Mouse (Mus musculus): ENCODE data around the gene Litaf. TPM values are rescaled to one million over a fixed set of nuclear protein-coding genes. Genes with fewer than 3 reads are reported as not detected.

Litaf gene
- polyA plus RNA-seq, 1 experiment from 2014 or later = 79.2 TPM

GRCm38 (mm10) chr16:10947724-10948123 is 118.2 kb downstream of the Litaf start:
- H3K4me1 ChIP-seq (ENCODE audit: insufficient read depth) = no peaks in the 10 kb centered on the region
- no peaks in the 10 kb centered on the region for H3K9me3 ChIP-seq (ENCODE audit: low read length)
- 37% methylated on average over 3 of the region's 3 CpGs for WGBS (ENCODE audit: insufficient replicate concordance)
- H3K4me2 ChIP-seq (ENCODE audit: low read depth, low read length) = no peak overlapping the region
- no peaks in the 10 kb centered on the region for H3K27me3 ChIP-seq (ENCODE audit: insufficient read depth, low read length)
- ATAC-seq (no peak), DNase-seq (no peak)
- no peak overlapping the region for H3K9ac ChIP-seq (replicated peaks)
- H3K4me3 ChIP-seq (ENCODE audit: low read depth, low read length) = no peak overlapping the region
- no peak overlapping the region for H3K27ac ChIP-seq (ENCODE audit: low read depth)
- H3K36me3 ChIP-seq (replicated peaks; ENCODE audit: insufficient read depth, low read length) = no peaks in the 10 kb centered on the region
- TF ChIP-seq CTCF (IDR thresholded peaks at IDR 0.05; ENCODE audit: low read depth) (no peak), EP300 (IDR thresholded peaks at IDR 0.05; ENCODE audit: low read depth) (no peak)

DNA sequence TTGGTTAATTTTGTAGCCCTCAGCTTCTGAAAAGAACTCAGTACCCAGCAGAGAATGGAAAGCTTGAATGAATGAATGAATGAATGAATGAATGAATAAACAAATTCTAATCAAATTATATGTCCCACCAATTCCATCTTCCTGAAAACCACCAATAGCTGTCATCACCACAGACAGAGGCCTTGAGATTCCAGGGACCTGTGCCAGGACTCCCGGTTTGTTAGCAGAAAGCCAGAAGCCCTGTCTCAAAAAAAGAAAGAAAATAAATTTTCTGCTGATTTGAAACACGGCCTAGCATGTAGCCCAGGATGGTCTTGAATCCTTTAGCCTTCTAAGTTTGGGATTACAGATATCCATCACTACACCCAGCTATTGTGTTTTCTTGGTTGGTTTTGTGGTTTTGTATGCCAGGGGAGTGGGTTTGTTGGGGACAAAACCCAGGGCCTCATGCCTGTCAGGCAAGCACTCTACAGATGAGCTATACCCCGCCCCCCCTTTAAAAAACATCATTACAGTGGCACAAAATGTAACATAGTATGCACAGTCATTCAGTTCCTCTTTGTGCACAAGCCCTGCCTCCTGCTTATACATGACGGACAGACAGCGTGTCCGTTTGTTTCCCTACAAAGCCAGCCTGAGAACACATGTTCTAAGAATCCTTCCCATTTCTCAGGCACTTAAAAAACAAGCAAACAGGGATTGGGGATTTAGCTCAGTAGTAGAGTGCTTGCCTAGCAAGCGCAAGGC is 120.4 kb downstream of the Litaf start:
- H3K27me3 ChIP-seq (ENCODE audit: insufficient read depth, low read length) = no peaks in the 10 kb centered on the region
- no peak overlapping the region for H3K4me3 ChIP-seq (ENCODE audit: low read depth, low read length)
- no peak overlapping the region for H3K9ac ChIP-seq (replicated peaks)
- DNase-seq (no peak), ATAC-seq (no peak)
- no peak overlapping the region for H3K27ac ChIP-seq (ENCODE audit: low read depth)
- H3K9me3 ChIP-seq (ENCODE audit: low read length) = no peaks in the 10 kb centered on the region
- TF ChIP-seq CTCF (IDR thresholded peaks at IDR 0.05; ENCODE audit: low read depth) (no peak), EP300 (IDR thresholded peaks at IDR 0.05; ENCODE audit: low read depth) (no peak)
- H3K36me3 ChIP-seq (replicated peaks; ENCODE audit: insufficient read depth, low read length) = no peaks in the 10 kb centered on the region
- H3K4me2 ChIP-seq (ENCODE audit: low read depth, low read length) = no peak overlapping the region
- 40% methylated on average over 7 of the region's 7 CpGs for WGBS (ENCODE audit: insufficient replicate concordance)
- no peaks in the 10 kb centered on the region for H3K4me1 ChIP-seq (ENCODE audit: insufficient read depth)

DNA sequence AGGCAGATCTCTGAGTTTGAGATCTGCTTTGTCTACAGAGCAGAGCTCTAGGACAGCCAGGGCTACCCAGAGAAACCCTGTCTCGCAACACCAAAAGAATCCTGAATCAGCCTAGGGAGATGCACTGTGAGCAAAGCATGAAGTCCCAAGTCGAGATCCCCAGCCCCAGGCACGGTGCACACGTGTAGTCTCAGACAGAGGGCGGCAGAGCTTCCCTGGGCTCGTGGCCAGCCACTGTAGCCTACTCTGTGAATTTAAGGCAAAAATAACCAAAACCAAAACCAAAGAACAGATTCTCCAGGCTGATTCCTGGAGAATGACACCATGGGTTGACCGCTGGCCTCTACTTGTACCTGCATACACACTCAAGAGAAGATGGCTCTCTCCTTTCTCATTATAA is 121.4 kb downstream of the Litaf start:
- Histone ChIP-seq H3K9ac (replicated peaks) (no peak overlapping the region), H3K4me1 (ENCODE audit: insufficient read depth) (no peaks in the 10 kb centered on the region; the same call in 1 of the 2 replicates), H3K36me3 (replicated peaks; ENCODE audit: insufficient read depth, low read length) (no peaks in the 10 kb centered on the region), H3K27me3 (ENCODE audit: insufficient read depth, low read length) (no peaks in the 10 kb centered on the region), H3K4me3 (ENCODE audit: low read depth, low read length) (no peak overlapping the region), H3K9me3 (ENCODE audit: low read length) (no peaks in the 10 kb centered on the region), H3K4me2 (ENCODE audit: low read depth, low read length) (no peak overlapping the region), H3K27ac (ENCODE audit: low read depth) (no peak overlapping the region)
- DNase-seq (no peak), ATAC-seq (no peak)
- 77% methylated on average over 7 of the region's 7 CpGs for WGBS (ENCODE audit: insufficient replicate concordance)
- no peak for TF ChIP-seq CTCF (IDR thresholded peaks at IDR 0.05; ENCODE audit: low read depth)
- no peak for TF ChIP-seq EP300 (IDR thresholded peaks at IDR 0.05; ENCODE audit: low read depth)

DNA sequence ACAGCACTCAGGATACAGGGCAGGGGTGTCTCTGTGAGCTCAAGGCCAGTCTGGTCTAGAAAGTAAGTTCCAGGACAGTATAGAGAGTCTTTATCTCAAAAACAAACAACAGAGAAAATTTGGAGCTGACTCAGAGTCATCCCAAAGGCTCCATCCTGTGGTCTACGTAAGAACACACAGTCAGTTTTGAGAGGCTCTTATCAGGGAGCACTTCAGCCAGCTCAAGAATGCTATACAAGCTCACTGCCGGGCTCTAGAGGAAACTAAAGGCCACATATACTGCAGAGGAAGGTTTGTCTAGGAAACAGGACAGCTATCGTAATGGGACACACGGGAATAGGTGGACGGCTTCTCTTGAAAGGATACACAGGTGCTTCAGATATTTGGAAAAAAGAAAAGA is 122.7 kb downstream of the Litaf start:
- ATAC-seq (no peak), DNase-seq (no peak)
- Histone ChIP-seq H3K36me3 (replicated peaks; ENCODE audit: insufficient read depth, low read length) (no peaks in the 10 kb centered on the region), H3K9ac (replicated peaks) (no peak overlapping the region), H3K27me3 (ENCODE audit: insufficient read depth, low read length) (no peaks in the 10 kb centered on the region), H3K4me3 (ENCODE audit: low read depth, low read length) (no peak overlapping the region), H3K4me2 (ENCODE audit: low read depth, low read length) (no peak overlapping the region), H3K27ac (ENCODE audit: low read depth) (no peak overlapping the region), H3K9me3 (ENCODE audit: low read length) (no peaks in the 10 kb centered on the region), H3K4me1 (ENCODE audit: insufficient read depth) (no peaks in the 10 kb centered on the region; the same call in 1 of the 2 replicates)
- 51% methylated on average over 5 of the region's 5 CpGs for WGBS (ENCODE audit: insufficient replicate concordance)
- peak; percentile 30; the same call in 1 of the 2 replicates for TF ChIP-seq CTCF (IDR thresholded peaks at IDR 0.05; ENCODE audit: low read depth)
- no peak for TF ChIP-seq EP300 (IDR thresholded peaks at IDR 0.05; ENCODE audit: low read depth)

- Histone ChIP-seq H3K27me3 (ENCODE audit: insufficient read depth, low read length) (no peaks in the 10 kb centered on the region), H3K9me3 (ENCODE audit: low read length) (no peaks in the 10 kb centered on the region), H3K4me1 (ENCODE audit: insufficient read depth) (no peaks in the 10 kb centered on the region; the same call in 1 of the 2 replicates), H3K27ac (ENCODE audit: low read depth) (no peak overlapping the region), H3K4me3 (ENCODE audit: low read depth, low read length) (no peak overlapping the region), H3K36me3 (replicated peaks; ENCODE audit: insufficient read depth, low read length) (no peaks in the 10 kb centered on the region), H3K9ac (replicated peaks) (no peak overlapping the region), H3K4me2 (ENCODE audit: low read depth, low read length) (no peak overlapping the region)
- ATAC-seq = no peak
- WGBS (ENCODE audit: insufficient replicate concordance) = 79% methylated on average over 2 of the region's 2 CpGs
- DNase-seq = no peak
- TF ChIP-seq CTCF (IDR thresholded peaks at IDR 0.05; ENCODE audit: low read depth) = no peak
- TF ChIP-seq EP300 (IDR thresholded peaks at IDR 0.05; ENCODE audit: low read depth) = no peak
These were observed 125.3 kb downstream of the Litaf start for GRCm38 (mm10) chr16:10940661-10941060.

DNA sequence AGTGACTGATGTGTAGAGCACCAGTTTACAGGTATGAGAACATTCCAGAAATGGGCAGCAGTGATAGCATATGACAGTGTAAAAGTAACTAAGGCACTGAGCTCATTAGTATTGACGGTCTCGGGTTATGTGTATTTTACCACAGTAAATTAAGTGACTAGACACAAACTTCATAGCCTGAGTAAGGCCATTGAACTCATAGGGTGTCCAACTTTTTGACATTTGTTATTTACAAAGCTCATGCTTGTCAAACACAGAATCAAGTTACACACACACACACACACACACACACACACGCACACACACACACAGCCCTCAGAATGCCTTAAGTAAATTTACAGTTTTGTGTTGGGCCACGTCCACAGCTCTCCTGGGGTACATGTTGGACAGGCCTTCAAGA is 126.0 kb downstream of the Litaf start:
- no peak overlapping the region for H3K4me2 ChIP-seq (ENCODE audit: low read depth, low read length)
- no peaks in the 10 kb centered on the region; the same call in 1 of the 2 replicates for H3K4me1 ChIP-seq (ENCODE audit: insufficient read depth)
- ATAC-seq (peak; percentile 68), DNase-seq (no peak)
- no peaks in the 10 kb centered on the region for H3K27me3 ChIP-seq (ENCODE audit: insufficient read depth, low read length)
- H3K36me3 ChIP-seq (replicated peaks; ENCODE audit: insufficient read depth, low read length) = no peaks in the 10 kb centered on the region
- TF ChIP-seq CTCF (IDR thresholded peaks at IDR 0.05; ENCODE audit: low read depth) = no peak
- 70% methylated on average over 4 of the region's 4 CpGs for WGBS (ENCODE audit: insufficient replicate concordance)
- H3K9ac ChIP-seq (replicated peaks) = no peak overlapping the region
- no peak overlapping the region for H3K27ac ChIP-seq (ENCODE audit: low read depth)
- no peaks in the 10 kb centered on the region for H3K9me3 ChIP-seq (ENCODE audit: low read length)
- no peak overlapping the region for H3K4me3 ChIP-seq (ENCODE audit: low read depth, low read length)
